Comparison of ENCODE assay signal across 8 mouse cellular contexts in genomic region chr2:13572101-13572553, GRCm38 (mm10). TPM values are rescaled to one million over a fixed set of nuclear protein-coding genes. Genes with fewer than 3 reads are reported as not detected.
DNase-seq lines count a peak whose midpoint lies in the region; ATAC-seq and TF ChIP-seq lines count a peak whose summit lies in the region.

No protein-coding gene starts in this region.

- H3K9me3 ChIP-seq in forebrain, embryonic 10.5 days, result no peaks in the 10 kb centered on the region; the same call in 1 of the 2 replicates
- no peaks in the 10 kb centered on the region for H3K9me3 ChIP-seq in limb, embryonic 11.5 days (ENCODE audit: control insufficient read depth, low read length)

- peak overlapping the region; percentile 94 for H3K4me3 ChIP-seq in forebrain, embryonic 10.5 days
- no peak overlapping the region for H3K4me3 ChIP-seq in limb, embryonic 11.5 days (ENCODE audit: low read depth, low read length)
- no peak overlapping the region for H3K4me3 ChIP-seq in small intestine, adult 2 months (ENCODE audit: low read depth, low read length)

- no peak for ATAC-seq in limb, embryonic 11.5 days (ENCODE audit: insufficient number of reproducible peaks, low FRiP score, low TSS enrichment, low read depth)

- TF ChIP-seq POLR2A in small intestine, adult 2 months (IDR thresholded peaks at IDR 0.05; ENCODE audit: low read depth, low read length), result no peak

- WGBS in forebrain, embryonic 10.5 days, result 4% methylated on average over 4 of the region's 4 CpGs
- 32% methylated on average over 4 of the region's 4 CpGs for WGBS in limb, embryonic 11.5 days
- WGBS in small intestine, adult 2 months, result 48% methylated on average over 4 of the region's 4 CpGs

- no peaks in the 10 kb centered on the region for H3K27me3 ChIP-seq in forebrain, embryonic 10.5 days (ENCODE audit: poor library complexity, severe bottlenecking)
- H3K27me3 ChIP-seq in limb, embryonic 11.5 days (ENCODE audit: control insufficient read depth, insufficient read depth, low read length), result no peaks in the 10 kb centered on the region
- peaks cover 8% of the 10 kb centered on the region for H3K27me3 ChIP-seq in small intestine, adult 2 months (ENCODE audit: control insufficient read depth, insufficient read depth, low read length)

- peak; percentile 14 for DNase-seq in lung, postnatal 10 days
- no peak for DNase-seq in lung, adult 18-20 months
- peak; percentile 65 for DNase-seq in forebrain, embryonic 10.5 days (ENCODE audit: extremely low spot score, low spot score)
- DNase-seq in limb, embryonic 11.5 days (ENCODE audit: low spot score), result no peak
- DNase-seq in frontal cortex, postnatal 14 days (ENCODE audit: low spot score in 2 of 2), result no peak
- no peak for DNase-seq in urinary bladder, postnatal 36 days (ENCODE audit: low spot score in 2 of 2)
- DNase-seq in adrenal gland, postnatal 25 days, result no peak

- H3K27ac ChIP-seq in forebrain, embryonic 10.5 days, result peak overlapping the region; percentile 97
- no peak overlapping the region for H3K27ac ChIP-seq in limb, embryonic 11.5 days (replicated peaks; ENCODE audit: low read depth, low read length)
- H3K27ac ChIP-seq in small intestine, adult 2 months (ENCODE audit: insufficient read depth, low read depth, low read length), result peak overlapping the region; percentile 79; the same call in 1 of the 2 replicates

- H3K4me2 ChIP-seq in limb, embryonic 11.5 days (ENCODE audit: low read depth, severe bottlenecking), result no peak overlapping the region

- peaks cover 19% of the 10 kb centered on the region for H3K36me3 ChIP-seq in forebrain, embryonic 10.5 days (replicated peaks)
- peaks cover 2% of the 10 kb centered on the region; the same call in 1 of the 2 replicates for H3K36me3 ChIP-seq in limb, embryonic 11.5 days (ENCODE audit: control insufficient read depth, insufficient read depth, low read length)
- H3K36me3 ChIP-seq in small intestine, adult 2 months (ENCODE audit: control insufficient read depth, insufficient read depth, low read length), result no peaks in the 10 kb centered on the region

- peaks cover 41% of the 10 kb centered on the region for H3K4me1 ChIP-seq in forebrain, embryonic 10.5 days
- H3K4me1 ChIP-seq in limb, embryonic 11.5 days (ENCODE audit: control insufficient read depth, insufficient read depth, low read length), result peaks cover 4% of the 10 kb centered on the region; the same call in 1 of the 2 replicates
- H3K4me1 ChIP-seq in small intestine, adult 2 months (ENCODE audit: control insufficient read depth, insufficient read depth, insufficient read length, low read length), result peaks cover 14% of the 10 kb centered on the region

- TF ChIP-seq CTCF in small intestine, adult 2 months (IDR thresholded peaks at IDR 0.05; ENCODE audit: extremely low read depth, insufficient read length, insufficient replicate concordance, low read depth, low read length), result no peak

- H3K9ac ChIP-seq in limb, embryonic 11.5 days (ENCODE audit: low read length), result 0 out of 2 replicates have a peak overlapping the region, but pooled peaks have one; percentile 13

RNA-seq across cellular contexts. Expression of gene Vim, which starts 1.6 kb away (rescaled TPM):
- polyA plus RNA-seq in forebrain, embryonic 10.5 days (2016; fragmentation: Nextera tagmentation; extraction: Ambion mirVana), result 885 and 899 TPM in 2 replicates
- polyA plus RNA-seq in limb, embryonic 11.5 days (2014; fragmentation: Nextera tagmentation; extraction: Ambion mirVana), result 398 and 406 TPM in 2 replicates
- 262 and 287 TPM in 2 replicates for polyA plus RNA-seq in small intestine, adult 2 months (2012; rRNA removed)
- total RNA-seq in adrenal gland, postnatal 25 days (2021), result 122 and 146 TPM in 2 replicates

RNA-seq across cellular contexts. Expression of gene Trdmt1, which starts 27.7 kb away (rescaled TPM):
- polyA plus RNA-seq in forebrain, embryonic 10.5 days (2016; fragmentation: Nextera tagmentation; extraction: Ambion mirVana), result 8.4 and 10.1 TPM in 2 replicates
- polyA plus RNA-seq in limb, embryonic 11.5 days (2014; fragmentation: Nextera tagmentation; extraction: Ambion mirVana), result 9.3 TPM in 2 replicates
- polyA plus RNA-seq in small intestine, adult 2 months (2012; rRNA removed), result 0.15 and 0.39 TPM in 2 replicates
- total RNA-seq in adrenal gland, postnatal 25 days (2021), result 4.9 and 7.7 TPM in 2 replicates

Comparison
In these comparisons a context has a peak if more than half of its experiments do, and no peak if none do; other contexts are left out.
1. DNase-seq: peak in lung, postnatal 10 days (single experiment) and forebrain, embryonic 10.5 days (single experiment); none in lung, adult 18-20 months (0 of 2), limb, embryonic 11.5 days (single experiment), frontal cortex, postnatal 14 days (0 of 2), urinary bladder, postnatal 36 days (0 of 2) and adrenal gland, postnatal 25 days (single experiment).